Mouse (Mus musculus) heart, embryonic 12.5 days (tissue): ENCODE data around the gene Fbln5. TPM values are rescaled to one million over a fixed set of nuclear protein-coding genes. Genes with fewer than 3 reads are reported as not detected.
A peak's percentile ranks its signal among the peaks of the same experiment; 100 is the strongest.

Experiments
- ATAC-seq: fragments of 200-750 bp; cut with Nextera tagmentation; 2 replicates; pipeline ENCODE4 v1.8.0; 2017; ENCODE audit warnings: moderate TSS enrichment, moderate library complexity; ENCODE audit not compliant: insufficient number of reproducible peaks, low FRiP score
- H3K27ac ChIP-seq: fragments of 300-500 bp; sonication (generic); 2 replicates; pipeline ENCODE4 v1.5.1; 2016; ENCODE audit warnings: mild to moderate bottlenecking, moderate library complexity; ENCODE audit not compliant: poor library complexity, severe bottlenecking
- H3K27me3 ChIP-seq: fragments of 300-500 bp; sonication (generic); replicated peaks from 2 replicates; pipeline ENCODE4 v1.6.1; 2016; ENCODE audit warnings: mild to moderate bottlenecking, moderate library complexity
- H3K36me3 ChIP-seq: fragments of 300-500 bp; sonication (generic); 2 replicates; pipeline ENCODE4 v1.6.1; 2016; ENCODE audit warnings: mild to moderate bottlenecking, moderate library complexity
- H3K4me1 ChIP-seq: fragments of 300-500 bp; sonication (generic); replicated peaks from 2 replicates; pipeline ENCODE4 v1.6.1; 2016; ENCODE audit warnings: mild to moderate bottlenecking
- H3K4me2 ChIP-seq: fragments of 300-500 bp; sonication (generic); 2 replicates; pipeline ENCODE4 v1.6.1; 2016; ENCODE audit warnings: mild to moderate bottlenecking, moderate library complexity
- H3K4me3 ChIP-seq: fragments of 300-500 bp; sonication (generic); 2 replicates; pipeline ENCODE4 v1.5.1; 2016; ENCODE audit warnings: mild to moderate bottlenecking
- H3K9ac ChIP-seq: fragments of 300-500 bp; sonication (generic); 2 replicates; pipeline ENCODE4 v1.6.1; 2016; ENCODE audit warnings: mild to moderate bottlenecking, moderate library complexity
- H3K9me3 ChIP-seq: fragments of 300-500 bp; sonication (generic); replicated peaks from 2 replicates; pipeline ENCODE4 v1.6.1; 2016; ENCODE audit warnings: mild to moderate bottlenecking, moderate library complexity
- WGBS: fragments of 180-500 bp; shearing (Covaris S2); methylation state at CpG from one replicate; pipeline ENCODE4 v1.1.7; 2016; 5-methylcytosine and 5-hydroxymethylcytosine counted together
- polyA plus RNA-seq: library from polyadenylated mRNA; unstranded; fragments of >200 nt; fragmentation: Nextera tagmentation; extraction: Ambion mirVana; gene quantifications from 2 replicates; pipeline ENCODE4 v1.2.1, GENCODE M21; 2016

Fbln5 gene
- polyA plus RNA-seq, 1 experiment from 2014 or later = 98.0 TPM

DNA sequence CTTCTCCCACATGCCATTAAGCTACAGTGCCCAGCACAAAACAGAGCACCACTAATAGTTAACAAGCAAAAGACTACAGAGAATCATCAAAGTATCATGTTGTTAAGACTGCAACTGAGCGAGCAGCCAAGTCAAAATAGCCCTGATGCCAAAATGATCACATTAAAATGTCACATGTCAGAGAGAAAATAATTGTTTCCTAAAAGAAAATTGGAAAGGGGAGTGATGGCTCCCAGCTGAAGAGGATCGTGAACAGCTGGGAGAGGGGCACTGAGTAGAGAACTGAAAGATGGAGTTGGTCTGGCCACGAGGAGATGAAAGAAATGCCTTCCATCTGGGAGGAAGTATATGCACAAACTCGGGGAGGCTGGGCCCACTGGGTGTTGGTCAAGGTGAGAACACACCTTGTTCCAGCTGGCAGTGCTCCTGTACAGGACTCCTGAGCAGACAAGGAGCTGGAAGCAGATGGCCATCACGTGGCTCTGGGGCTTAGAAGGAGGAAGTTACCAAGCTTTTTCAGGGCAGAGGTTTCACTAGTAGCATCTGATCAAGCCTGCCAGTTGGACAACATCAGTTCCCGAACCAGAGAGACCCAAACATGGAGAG, 59.3 kb downstream of the Fbln5 start:
- 58% methylated on average over 6 of the region's 6 CpGs for WGBS

DNA sequence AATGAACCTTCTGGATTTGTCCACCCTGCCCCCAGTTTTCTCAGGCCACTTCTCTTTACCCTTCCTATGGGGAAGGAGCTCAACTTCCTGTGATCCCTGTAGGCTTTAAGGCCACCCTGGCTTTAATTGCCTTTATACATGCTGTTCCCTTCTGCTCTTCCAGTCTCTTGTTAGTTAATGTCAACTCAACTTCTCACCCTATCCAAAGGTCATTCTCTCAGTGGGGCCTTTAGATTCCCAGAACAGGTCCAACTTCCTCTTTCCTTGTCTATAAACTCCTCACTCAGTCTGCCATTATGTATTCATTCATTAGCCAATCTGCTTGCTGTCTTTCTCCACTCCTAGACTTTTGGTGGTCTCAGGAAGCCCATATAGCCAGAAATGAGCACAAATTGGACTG, 60.2 kb downstream of the Fbln5 start:
- Histone ChIP-seq H3K4me2 (no peak overlapping the region), H3K27ac (no peak overlapping the region), H3K4me3 (no peak overlapping the region), H3K27me3 (no peaks in the 10 kb centered on the region), H3K9me3 (no peaks in the 10 kb centered on the region), H3K36me3 (no peaks in the 10 kb centered on the region; the same call in 1 of the 2 replicates), H3K9ac (no peak overlapping the region), H3K4me1 (no peaks in the 10 kb centered on the region)
- no peak for ATAC-seq

More for the DNA sequence above, 59.3 kb downstream of the Fbln5 start:
- Histone ChIP-seq H3K4me3 (no peak overlapping the region), H3K4me1 (no peaks in the 10 kb centered on the region), H3K36me3 (no peaks in the 10 kb centered on the region; the same call in 1 of the 2 replicates), H3K27me3 (no peaks in the 10 kb centered on the region), H3K9me3 (no peaks in the 10 kb centered on the region), H3K27ac (no peak overlapping the region), H3K9ac (no peak overlapping the region), H3K4me2 (no peak overlapping the region)
- no peak for ATAC-seq

DNA sequence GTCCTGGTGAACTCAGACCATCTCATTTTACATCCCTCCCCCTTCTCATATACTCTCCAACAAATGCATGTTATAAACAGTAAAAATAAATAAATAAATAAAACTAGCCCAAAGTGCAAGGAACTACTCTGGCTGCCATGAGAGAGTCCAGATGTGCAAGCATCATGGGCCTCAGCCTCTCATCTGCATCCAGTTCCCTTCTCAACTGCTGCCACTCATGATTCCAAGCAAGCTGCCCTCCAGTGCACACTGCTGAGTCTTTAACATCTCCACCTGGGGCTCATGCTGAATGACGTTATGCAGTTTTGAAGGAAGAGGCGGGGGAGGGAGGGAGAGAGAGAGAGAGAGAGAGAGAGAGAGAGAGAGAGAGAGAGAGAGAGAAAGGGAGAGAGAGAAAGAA, 76.5 kb downstream of the Fbln5 start:
- H3K9ac ChIP-seq = no peak overlapping the region
- H3K27me3 ChIP-seq = no peaks in the 10 kb centered on the region
- H3K27ac ChIP-seq = no peak overlapping the region
- no peaks in the 10 kb centered on the region for H3K9me3 ChIP-seq
- H3K4me3 ChIP-seq = no peak overlapping the region
- no peak for ATAC-seq
- no peak overlapping the region for H3K4me2 ChIP-seq
- H3K36me3 ChIP-seq = no peaks in the 10 kb centered on the region
- H3K4me1 ChIP-seq = peaks cover 7% of the 10 kb centered on the region; the same call in 1 of the 2 replicates
- 43% methylated on average over 2 of the region's 2 CpGs for WGBS

DNA sequence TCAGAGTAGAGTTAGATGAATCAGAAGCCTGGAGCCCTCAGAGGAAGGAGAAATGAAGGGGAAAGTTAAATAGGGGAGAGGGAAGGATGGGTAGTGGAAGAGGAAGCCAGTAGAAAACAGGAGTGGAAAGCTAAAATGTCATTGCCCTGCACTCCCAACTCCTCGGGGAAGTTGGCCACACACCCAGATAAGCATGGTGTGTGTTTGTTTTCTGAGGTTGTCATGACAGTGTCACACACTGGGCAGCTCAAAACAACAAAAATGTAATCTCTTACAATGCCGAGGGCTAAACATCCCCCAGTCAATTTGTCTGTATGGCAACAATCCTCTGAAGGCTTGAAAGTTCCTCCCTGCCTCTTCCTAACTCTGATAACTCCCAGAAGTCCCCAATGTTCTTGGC, 78.4 kb downstream of the Fbln5 start:
- H3K4me2 ChIP-seq = no peak overlapping the region
- peaks cover 7% of the 10 kb centered on the region; the same call in 1 of the 2 replicates for H3K4me1 ChIP-seq
- no peak for ATAC-seq
- H3K9me3 ChIP-seq = 0 out of 2 replicates have a peak, but pooled peaks cover 6% of the 10 kb centered on the region
- WGBS = 14% methylated on average over 2 of the region's 2 CpGs
- H3K4me3 ChIP-seq = no peak overlapping the region
- no peak overlapping the region for H3K9ac ChIP-seq
- H3K27me3 ChIP-seq = no peaks in the 10 kb centered on the region
- no peak overlapping the region for H3K27ac ChIP-seq
- no peaks in the 10 kb centered on the region for H3K36me3 ChIP-seq

DNA sequence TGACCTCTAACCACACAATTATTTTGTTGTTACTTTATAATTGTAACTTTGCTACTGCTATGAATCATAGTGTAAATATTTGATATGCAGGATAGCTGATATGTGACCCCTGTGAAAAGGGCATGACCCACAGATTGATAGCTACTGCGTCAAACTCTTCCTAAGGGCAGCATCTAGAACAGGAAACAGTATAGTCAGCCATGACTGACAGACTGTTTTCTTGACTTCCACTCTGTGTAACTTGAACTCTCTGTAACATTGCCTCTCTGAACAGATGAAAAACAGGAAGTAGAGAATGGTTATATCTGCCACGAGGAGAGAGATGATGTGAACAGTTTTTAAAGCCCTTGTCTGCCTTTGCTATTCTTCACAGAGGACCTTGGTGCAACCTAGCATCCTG, 78.8 kb downstream of the Fbln5 start:
- peaks cover 7% of the 10 kb centered on the region; the same call in 1 of the 2 replicates for H3K4me1 ChIP-seq
- no peak overlapping the region for H3K27ac ChIP-seq
- 0 out of 2 replicates have a peak, but pooled peaks cover 6% of the 10 kb centered on the region for H3K9me3 ChIP-seq
- H3K36me3 ChIP-seq = no peaks in the 10 kb centered on the region
- no peak for ATAC-seq
- no peak overlapping the region for H3K9ac ChIP-seq
- H3K27me3 ChIP-seq = no peaks in the 10 kb centered on the region
- H3K4me2 ChIP-seq = no peak overlapping the region
- 32% methylated on average over 2 of the region's 2 CpGs for WGBS
- no peak overlapping the region for H3K4me3 ChIP-seq

DNA sequence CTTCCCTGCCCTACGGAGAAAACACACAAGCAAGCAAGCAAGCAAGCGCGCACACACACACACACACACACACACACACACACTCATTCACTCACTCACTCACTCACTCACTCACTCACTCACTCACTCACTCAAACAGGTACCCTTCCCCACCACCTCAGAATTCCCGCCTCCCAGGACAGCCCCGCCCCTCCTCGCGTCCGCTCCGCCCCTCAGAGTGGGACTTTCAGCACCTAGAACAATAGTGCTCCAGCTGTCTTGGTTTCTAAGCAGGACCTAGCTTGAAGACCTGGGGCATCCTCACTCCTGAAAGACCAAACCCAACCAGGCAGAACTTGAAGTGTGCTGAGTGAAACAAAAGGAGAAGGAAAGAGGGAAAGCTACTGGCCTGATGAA, 100.1 kb downstream of the Fbln5 start:
- Histone ChIP-seq H3K4me3 (peak overlapping the region; percentile 88), H3K9me3 (no peaks in the 10 kb centered on the region), H3K4me2 (peak overlapping the region; percentile 100), H3K4me1 (0 out of 2 replicates have a peak, but pooled peaks cover 3% of the 10 kb centered on the region), H3K36me3 (no peaks in the 10 kb centered on the region), H3K27ac (no peak overlapping the region), H3K27me3 (0 out of 2 replicates have a peak, but pooled peaks cover 10% of the 10 kb centered on the region), H3K9ac (peak overlapping the region; percentile 68)
- 2% methylated on average over 9 of the region's 9 CpGs for WGBS
- peak; percentile 71 for ATAC-seq

DNA sequence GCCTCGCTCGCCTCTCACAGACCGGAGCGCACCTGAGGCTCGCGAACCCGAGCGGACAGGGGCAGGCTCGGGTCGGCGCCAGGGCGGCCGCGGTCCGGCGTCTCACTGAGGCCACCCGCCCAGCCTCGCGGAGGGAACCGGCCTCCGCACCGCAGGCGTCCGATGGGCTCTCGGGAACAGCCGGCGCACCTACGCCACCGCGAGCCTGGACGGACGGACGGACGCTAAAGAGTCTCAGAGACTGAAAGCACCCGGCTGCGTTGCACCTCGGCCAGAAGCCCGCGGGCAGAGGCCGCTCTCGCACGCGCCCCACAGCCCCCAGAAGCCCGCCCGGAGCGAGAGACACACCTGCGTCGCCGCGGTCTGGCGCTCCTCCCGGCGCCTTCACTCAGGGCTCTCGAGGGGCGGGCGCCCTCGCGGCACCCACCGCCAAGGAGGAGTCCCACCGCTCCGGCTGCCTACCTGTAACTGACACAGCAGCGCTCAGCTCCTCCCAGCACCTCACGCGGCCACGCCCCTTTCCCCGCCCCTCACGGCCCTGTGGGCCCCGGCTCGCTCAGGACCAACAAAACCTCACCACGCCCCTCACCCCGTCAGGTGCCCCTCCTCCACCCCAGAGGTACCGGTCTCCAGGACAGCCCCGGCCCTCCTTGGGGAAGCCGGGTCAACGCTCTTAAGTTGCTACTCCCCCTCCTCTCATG, 100.7 kb downstream of the Fbln5 start, which contains the start of gene Tc2n:
TSS of gene Tc2n (minus strand) at position 470 of the 701 bp plus-strand sequence.
- Histone ChIP-seq H3K9ac (peak within 1 kb of the TSS; percentile 68), H3K9me3 (no peaks in the 10 kb centered on the region), H3K36me3 (no peaks in the 10 kb centered on the region), H3K4me1 (0 out of 2 replicates have a peak, but pooled peaks cover 3% of the 10 kb centered on the region), H3K27ac (no peak within 1 kb of the TSS), H3K27me3 (0 out of 2 replicates have a peak, but pooled peaks cover 10% of the 10 kb centered on the region), H3K4me3 (peak within 1 kb of the TSS; percentile 88), H3K4me2 (peak within 1 kb of the TSS; percentile 100)
- ATAC-seq = peak; percentile 94
- under 1% methylated on average over 74 of the region's 75 CpGs for WGBS

DNA sequence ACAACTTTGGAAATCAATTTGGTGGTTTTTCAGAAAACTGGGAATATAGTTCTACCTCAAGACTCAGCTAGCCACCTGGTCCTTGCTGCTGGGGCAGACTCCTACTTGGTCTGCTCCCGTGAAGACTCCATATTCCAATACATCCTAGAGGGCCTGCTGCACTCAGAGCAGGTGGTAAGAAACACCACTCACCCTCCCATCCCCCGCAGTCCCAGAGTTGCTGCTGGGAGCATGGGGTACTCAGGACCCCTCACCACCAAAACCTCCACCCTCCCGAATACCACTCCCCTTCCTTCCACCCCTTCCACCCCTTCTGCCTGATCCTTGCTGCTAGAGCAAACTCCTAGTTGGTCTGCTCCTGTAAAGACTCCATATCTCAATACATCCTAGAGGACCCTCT, 119.7 kb downstream of the Fbln5 start:
- no peak for ATAC-seq
- H3K9ac ChIP-seq = no peak overlapping the region
- H3K27me3 ChIP-seq = no peaks in the 10 kb centered on the region
- H3K4me2 ChIP-seq = no peak overlapping the region
- H3K36me3 ChIP-seq = no peaks in the 10 kb centered on the region
- no peak overlapping the region for H3K4me3 ChIP-seq
- no peak overlapping the region for H3K27ac ChIP-seq
- 64% methylated on average over 3 of the region's 3 CpGs for WGBS
- H3K4me1 ChIP-seq = no peaks in the 10 kb centered on the region
- H3K9me3 ChIP-seq = 0 out of 2 replicates have a peak, but pooled peaks cover 5% of the 10 kb centered on the region

Other genes with a start within 250 kb of the Fbln5 start
- gene Tc2n, start 100.5 kb downstream of the Fbln5 start, polyA plus RNA-seq = 0.10 and 0.17 TPM in 2 replicates
- gene Trip11, start 94.2 kb upstream of the Fbln5 start, polyA plus RNA-seq = 22.9 and 23.4 TPM in 2 replicates
- gene Atxn3, start 139.2 kb upstream of the Fbln5 start, polyA plus RNA-seq = 10.6 and 11.0 TPM in 2 replicates
- 26.2 and 27.7 TPM in 2 replicates for gene Cpsf2, start 156.9 kb upstream of the Fbln5 start, polyA plus RNA-seq